Mouse (Mus musculus) neural tube, embryonic 13.5 days (tissue): ENCODE measurements at regions not wholly inside any gene's neighbourhood (a gene's known extent, or its start where the extent isn't known, plus 50 kb on each side); places are given as distances from the start of the nearest gene placed in this dataset.
"Not testable (repeated sequence)": the region's sequence is repeated elsewhere in the genome, so short reads cannot be mapped to it uniquely, and the experiment has no call there.

Experiments
- ATAC-seq: fragments of 200-750 bp; cut with Nextera tagmentation; 2 replicates; pipeline ENCODE4 v1.8.0; 2017; ENCODE audit warnings: low read depth, mild to moderate bottlenecking, moderate TSS enrichment, moderate library complexity
- H3K27ac ChIP-seq: fragments of 300-500 bp; sonication (generic); replicated peaks from 2 replicates; pipeline ENCODE4 v1.5.1; 2015; ENCODE audit warnings: moderate library complexity, mild to moderate bottlenecking, inconsistent platforms
- H3K27me3 ChIP-seq: fragments of 300-500 bp; sonication (generic); 2 replicates; pipeline ENCODE4 v1.6.1; 2015; ENCODE audit warnings: mild to moderate bottlenecking, inconsistent platforms
- H3K36me3 ChIP-seq: fragments of 300-500 bp; sonication (generic); 2 replicates; pipeline ENCODE4 v1.6.1; 2015; ENCODE audit warnings: mild to moderate bottlenecking, inconsistent platforms
- H3K4me1 ChIP-seq: fragments of 300-500 bp; sonication (generic); replicated peaks from 2 replicates; pipeline ENCODE4 v1.6.1; 2015; ENCODE audit warnings: inconsistent platforms
- H3K4me2 ChIP-seq: fragments of 300-500 bp; sonication (generic); 2 replicates; pipeline ENCODE4 v1.6.1; 2015; ENCODE audit warnings: inconsistent platforms, mild to moderate bottlenecking, moderate library complexity
- H3K4me3 ChIP-seq: fragments of 300-500 bp; sonication (generic); 2 replicates; pipeline ENCODE4 v1.5.1; 2015; ENCODE audit warnings: mild to moderate bottlenecking, inconsistent platforms
- H3K9ac ChIP-seq: fragments of 300-500 bp; sonication (generic); 2 replicates; pipeline ENCODE4 v1.6.1; 2015; ENCODE audit warnings: moderate library complexity, mild to moderate bottlenecking, inconsistent platforms
- H3K9me3 ChIP-seq: fragments of 300-500 bp; sonication (generic); 2 replicates; pipeline ENCODE4 v1.6.1; 2016; ENCODE audit warnings: inconsistent platforms
- WGBS: fragments of 180-500 bp; shearing (Covaris S2); methylation state at CpG from one replicate; pipeline ENCODE4 v1.1.7; 2015; 5-methylcytosine and 5-hydroxymethylcytosine counted together

- Histone ChIP-seq H3K9me3 (no peaks in the 10 kb centered on the region), H3K4me1 (no peaks in the 10 kb centered on the region), H3K27ac (no peak overlapping the region), H3K4me2 (no peak overlapping the region), H3K36me3 (no peaks in the 10 kb centered on the region), H3K9ac (no peak overlapping the region), H3K27me3 (peaks cover 50% of the 10 kb centered on the region), H3K4me3 (no peak overlapping the region)
- WGBS: 100% methylated on average over 2 of the region's 2 CpGs
- no peak for ATAC-seq
These were observed 74.2 kb upstream of the Magee2 start for GRCm38 (mm10) chrX:104931153-104931706.

- Histone ChIP-seq H3K36me3 (no peaks in the 10 kb centered on the region), H3K4me3 (no peak overlapping the region), H3K4me2 (no peak overlapping the region), H3K27me3 (peaks cover 44% of the 10 kb centered on the region), H3K9me3 (no peaks in the 10 kb centered on the region), H3K27ac (no peak overlapping the region), H3K4me1 (no peaks in the 10 kb centered on the region), H3K9ac (no peak overlapping the region)
- ATAC-seq: no peak
- WGBS: 40% methylated on average over 2 of the region's 2 CpGs
These were observed 94.5 kb upstream of the Magee2 start for GRCm38 (mm10) chrX:104951587-104951986.

- H3K4me2 ChIP-seq, H3K4me1 ChIP-seq, H3K36me3 ChIP-seq, ATAC-seq, H3K4me3 ChIP-seq, H3K9me3 ChIP-seq, H3K27ac ChIP-seq, H3K9ac ChIP-seq: not testable (repeated sequence)
- H3K27me3 ChIP-seq: peaks cover 44% of the 10 kb centered on the region
- WGBS: 77% methylated on average over 4 of the region's 5 CpGs
These were observed 95.7 kb upstream of the Magee2 start for GRCm38 (mm10) chrX:104952809-104953208.

DNA sequence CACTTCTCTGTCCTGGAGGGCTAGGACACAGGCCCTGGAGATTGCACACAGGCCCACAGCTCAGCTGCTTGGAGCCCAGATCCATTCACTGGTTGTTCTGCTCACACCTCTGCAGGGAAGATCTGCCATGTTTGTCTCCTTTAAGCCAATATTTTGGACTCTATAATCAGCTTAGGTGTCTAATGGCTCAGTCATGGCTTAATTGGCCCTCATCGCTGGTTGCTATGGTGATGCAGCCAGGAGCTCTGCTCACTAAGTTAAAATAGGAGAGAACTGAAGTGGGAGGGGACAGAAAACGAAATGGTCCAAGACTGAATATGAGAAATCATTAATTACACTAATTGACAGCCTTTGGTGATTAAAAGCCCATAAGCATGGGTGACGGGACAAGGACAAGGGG is 96.3 kb upstream of the Magee2 start:
- H3K36me3 ChIP-seq, H3K9ac ChIP-seq, H3K4me2 ChIP-seq, H3K9me3 ChIP-seq, H3K4me3 ChIP-seq, H3K27ac ChIP-seq, ATAC-seq, H3K4me1 ChIP-seq: not testable (repeated sequence)
- 53% methylated on average over 1 of the region's 3 CpGs for WGBS
- H3K27me3 ChIP-seq: peaks cover 47% of the 10 kb centered on the region

- Histone ChIP-seq H3K9ac (no peak overlapping the region), H3K4me2 (no peak overlapping the region), H3K4me1 (no peaks in the 10 kb centered on the region), H3K4me3 (no peak overlapping the region), H3K27me3 (peaks cover 46% of the 10 kb centered on the region), H3K27ac (no peak overlapping the region), H3K36me3 (no peaks in the 10 kb centered on the region), H3K9me3 (no peaks in the 10 kb centered on the region)
- no peak for ATAC-seq
- 77% methylated on average over 2 of the region's 2 CpGs for WGBS
These were observed 101.1 kb upstream of the Pbdc1 start for GRCm38 (mm10) chrX:104978432-104978831.

GRCm38 (mm10) chrX:105003260-105003659 is 76.3 kb upstream of the Pbdc1 start:
- Histone ChIP-seq H3K9me3 (no peaks in the 10 kb centered on the region), H3K4me1 (no peaks in the 10 kb centered on the region), H3K9ac (no peak overlapping the region), H3K4me2 (no peak overlapping the region), H3K27ac (no peak overlapping the region), H3K4me3 (no peak overlapping the region), H3K36me3 (no peaks in the 10 kb centered on the region), H3K27me3 (peaks cover 71% of the 10 kb centered on the region)
- 50% methylated on average over 3 of the region's 3 CpGs for WGBS
- ATAC-seq: no peak

- H3K4me2 ChIP-seq: no peak overlapping the region
- no peak overlapping the region for H3K27ac ChIP-seq
- H3K4me1 ChIP-seq: no peaks in the 10 kb centered on the region
- no peak overlapping the region for H3K4me3 ChIP-seq
- no peak for ATAC-seq
- peaks cover 69% of the 10 kb centered on the region for H3K27me3 ChIP-seq
- H3K9ac ChIP-seq: no peak overlapping the region
- no peaks in the 10 kb centered on the region for H3K36me3 ChIP-seq
- WGBS: 7% methylated on average over 2 of the region's 2 CpGs
- no peaks in the 10 kb centered on the region for H3K9me3 ChIP-seq
These were observed 73.1 kb upstream of the Pbdc1 start for GRCm38 (mm10) chrX:105006445-105006844.
